Mouse (Mus musculus): ENCODE measurements at regions not wholly inside any gene's neighbourhood (a gene's known extent, or its start where the extent isn't known, plus 50 kb on each side); places are given as distances from the start of the nearest gene placed in this dataset.

DNA sequence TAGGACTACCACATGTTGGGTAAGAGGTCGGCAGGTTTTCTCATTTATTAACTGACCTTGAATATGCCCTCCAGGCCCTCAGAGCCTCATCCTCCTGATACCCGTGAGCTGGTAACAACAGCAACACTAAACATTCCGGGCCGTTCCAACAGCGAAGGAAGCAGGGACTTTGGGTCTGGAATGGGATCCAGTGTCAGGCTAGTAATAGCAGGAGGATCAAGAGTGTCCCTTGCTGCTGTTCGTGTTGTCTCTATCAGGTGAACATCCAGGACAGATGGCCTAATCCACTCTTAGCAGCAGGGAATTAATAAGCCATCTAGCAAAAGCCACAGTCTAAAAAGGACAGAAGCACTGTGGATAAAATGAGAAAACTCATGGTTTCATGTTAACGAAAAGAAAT lies 106.7 kb downstream of the Cpeb2 start:
- ATAC-seq (replicated peaks; ENCODE audit: low FRiP score) = 0 out of 2 replicates have a peak, but pooled peaks have one; percentile 15
- WGBS = 87% methylated on average over 7 of the region's 7 CpGs
- H3K27me3 ChIP-seq (ENCODE audit: control insufficient read depth, insufficient read depth, low read length) = no peaks in the 10 kb centered on the region
- DNase-seq (ENCODE audit: low spot score) = no peak
- H3K4me1 ChIP-seq (replicated peaks; ENCODE audit: control insufficient read depth, insufficient read depth, low read length) = no peaks in the 10 kb centered on the region
- no peaks in the 10 kb centered on the region for H3K36me3 ChIP-seq (ENCODE audit: control insufficient read depth, insufficient read depth, low read length)
- H3K4me2 ChIP-seq (ENCODE audit: low read depth, low read length, severe bottlenecking) = no peak overlapping the region
- no peak overlapping the region for H3K9ac ChIP-seq (ENCODE audit: low read length)
- no peak overlapping the region for H3K27ac ChIP-seq (ENCODE audit: low read depth, low read length)
- no peak overlapping the region for H3K4me3 ChIP-seq (ENCODE audit: low read depth, low read length)
- no peaks in the 10 kb centered on the region for H3K9me3 ChIP-seq (ENCODE audit: control insufficient read depth, low read length)

DNA sequence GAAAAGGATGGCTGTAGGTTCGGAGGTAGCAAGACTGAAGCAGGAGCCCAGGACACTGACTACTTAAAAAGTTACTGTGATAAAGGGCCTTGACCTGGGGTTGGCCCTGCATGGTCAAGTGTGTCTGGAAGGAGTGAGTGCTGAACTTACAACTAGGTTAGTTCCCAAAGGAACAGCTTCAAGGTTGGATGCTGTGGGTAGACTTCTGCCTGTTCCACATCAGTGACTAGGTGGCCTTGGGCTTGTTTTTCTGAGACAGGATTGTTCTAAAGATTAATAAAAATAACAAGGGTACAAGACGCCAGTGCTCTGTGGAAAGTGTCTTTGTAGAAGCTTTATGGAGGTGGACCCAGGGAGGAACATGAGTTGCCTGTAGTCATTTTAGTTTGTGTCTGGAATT lies 108.5 kb downstream of the Cpeb2 start:
- H3K4me1 ChIP-seq (replicated peaks; ENCODE audit: control insufficient read depth, insufficient read depth, low read length) = no peaks in the 10 kb centered on the region

DNA sequence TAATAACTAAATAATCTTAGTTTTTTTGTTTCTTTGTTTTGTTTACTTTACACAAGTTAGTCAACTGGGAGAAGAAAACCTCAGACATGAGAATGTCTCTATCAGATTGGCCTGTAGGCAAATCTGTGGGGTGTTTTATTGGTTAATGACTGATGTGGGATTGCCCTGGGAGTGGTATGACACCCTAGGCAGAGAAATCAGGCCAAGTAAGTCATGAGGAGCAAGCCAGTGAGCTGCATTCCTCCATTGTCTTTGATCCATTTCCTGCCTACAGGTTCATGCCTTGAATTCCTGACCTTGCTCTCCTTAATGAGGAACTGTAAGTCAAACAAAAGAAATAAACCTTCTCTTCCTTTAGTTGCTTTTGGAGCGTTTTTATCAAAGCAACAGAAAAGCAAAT lies 111.5 kb downstream of the Cpeb2 start:
- Histone ChIP-seq H3K4me1 (replicated peaks; ENCODE audit: control insufficient read depth, insufficient read depth, low read length) (no peaks in the 10 kb centered on the region), H3K27ac (ENCODE audit: low read depth, low read length) (no peak overlapping the region), H3K4me3 (ENCODE audit: low read depth, low read length) (no peak overlapping the region), H3K27me3 (ENCODE audit: control insufficient read depth, insufficient read depth, low read length) (no peaks in the 10 kb centered on the region), H3K9ac (ENCODE audit: low read length) (no peak overlapping the region), H3K9me3 (ENCODE audit: control insufficient read depth, low read length) (no peaks in the 10 kb centered on the region), H3K36me3 (ENCODE audit: control insufficient read depth, insufficient read depth, low read length) (no peaks in the 10 kb centered on the region), H3K4me2 (ENCODE audit: low read depth, low read length, severe bottlenecking) (no peak overlapping the region)
- DNase-seq (ENCODE audit: low spot score) (no peak), ATAC-seq (replicated peaks; ENCODE audit: low FRiP score) (no peak)
- WGBS = 85% methylated on average over 1 of the region's 1 CpGs

More for the DNA sequence above, 108.5 kb downstream of the Cpeb2 start:
- no peak overlapping the region for H3K9ac ChIP-seq (ENCODE audit: low read length)
- no peaks in the 10 kb centered on the region for H3K36me3 ChIP-seq (ENCODE audit: control insufficient read depth, insufficient read depth, low read length)
- no peak overlapping the region for H3K27ac ChIP-seq (ENCODE audit: low read depth, low read length)
- no peaks in the 10 kb centered on the region for H3K27me3 ChIP-seq (ENCODE audit: control insufficient read depth, insufficient read depth, low read length)
- H3K4me2 ChIP-seq (ENCODE audit: low read depth, low read length, severe bottlenecking) = no peak overlapping the region
- H3K4me3 ChIP-seq (ENCODE audit: low read depth, low read length) = no peak overlapping the region
- ATAC-seq (replicated peaks; ENCODE audit: low FRiP score) (no peak), DNase-seq (ENCODE audit: low spot score) (no peak)
- 95% methylated on average over 2 of the region's 2 CpGs for WGBS
- no peaks in the 10 kb centered on the region for H3K9me3 ChIP-seq (ENCODE audit: control insufficient read depth, low read length)

DNA sequence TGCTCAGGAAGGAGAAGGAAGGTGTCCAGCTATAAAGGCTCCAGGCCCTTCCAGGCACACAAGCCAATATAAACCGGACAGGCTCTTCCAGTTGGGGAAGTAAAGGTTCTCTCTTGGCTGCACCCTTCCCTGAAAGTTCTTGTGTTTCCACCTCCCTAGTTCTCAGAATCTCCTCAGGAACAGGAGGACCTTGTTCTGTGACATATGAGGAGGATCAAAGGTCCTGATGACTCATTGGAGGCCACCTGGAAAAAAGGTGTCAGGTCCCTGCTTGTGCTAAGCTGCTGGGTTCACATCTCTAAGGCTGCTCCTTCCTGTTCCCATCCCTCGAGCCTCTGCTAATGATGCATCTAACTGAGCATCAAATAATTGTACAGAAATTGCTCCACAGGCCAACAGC lies 118.0 kb downstream of the Cpeb2 start:
- no peak overlapping the region for H3K4me2 ChIP-seq (ENCODE audit: low read depth, low read length, severe bottlenecking)
- no peak for DNase-seq (ENCODE audit: low spot score)
- no peak for ATAC-seq (replicated peaks; ENCODE audit: low FRiP score)
- no peak overlapping the region for H3K9ac ChIP-seq (ENCODE audit: low read length)
- no peaks in the 10 kb centered on the region for H3K27me3 ChIP-seq (ENCODE audit: control insufficient read depth, insufficient read depth, low read length)
- H3K4me3 ChIP-seq (ENCODE audit: low read depth, low read length) = no peak overlapping the region
- no peak overlapping the region for H3K27ac ChIP-seq (ENCODE audit: low read depth, low read length)
- no peaks in the 10 kb centered on the region for H3K36me3 ChIP-seq (ENCODE audit: control insufficient read depth, insufficient read depth, low read length)
- 82% methylated on average over 2 of the region's 2 CpGs for WGBS
- no peaks in the 10 kb centered on the region for H3K9me3 ChIP-seq (ENCODE audit: control insufficient read depth, low read length)
- 0 out of 2 replicates have a peak, but pooled peaks cover 2% of the 10 kb centered on the region for H3K4me1 ChIP-seq (replicated peaks; ENCODE audit: control insufficient read depth, insufficient read depth, low read length)

DNA sequence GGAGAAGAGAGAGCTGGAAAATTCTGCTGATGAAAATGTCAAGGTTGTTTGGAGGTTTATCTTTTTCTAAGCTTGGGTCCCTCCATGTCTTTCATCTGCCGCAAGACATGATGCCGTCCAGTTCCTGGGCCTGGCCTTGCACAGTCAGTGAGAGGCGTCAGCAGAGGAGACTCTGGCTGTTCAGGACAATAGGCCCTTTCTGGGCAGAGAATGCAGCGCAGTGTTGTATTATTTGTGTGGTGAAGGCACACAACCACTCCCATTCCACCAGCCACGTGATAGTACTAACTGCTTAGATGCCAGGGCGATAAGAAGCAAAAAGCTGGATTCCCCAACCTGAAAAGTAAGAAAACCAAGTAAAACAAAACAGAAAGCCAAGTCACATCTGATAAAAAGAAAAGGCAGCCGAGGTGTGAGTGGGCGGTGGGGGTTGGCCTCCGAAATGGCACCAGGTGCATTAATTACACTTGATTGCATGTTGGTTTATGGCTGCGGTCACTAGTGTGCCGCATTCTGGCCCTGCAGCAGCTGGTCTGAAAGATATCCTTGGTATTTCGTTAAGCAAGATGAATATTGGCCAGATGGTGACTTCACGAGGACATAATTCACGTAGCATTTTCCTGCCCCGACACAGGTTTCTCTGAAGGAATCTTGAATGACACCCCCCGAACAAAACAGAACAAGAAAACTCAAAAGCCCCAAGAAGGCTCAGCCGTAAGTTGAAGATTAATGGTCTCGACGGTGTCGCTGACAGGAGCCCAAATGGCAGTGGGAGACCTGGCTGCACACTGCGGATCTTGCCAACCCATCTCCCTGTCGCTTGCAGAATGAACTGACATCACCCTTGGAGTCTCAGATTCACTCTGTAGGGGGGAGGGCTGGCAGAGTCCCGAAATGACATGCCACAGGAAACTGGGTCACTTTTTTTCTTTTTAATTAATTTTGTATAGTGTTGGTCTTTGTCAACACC lies 120.3 kb downstream of the Cpeb2 start:
- Histone ChIP-seq H3K4me2 (ENCODE audit: low read depth, low read length, severe bottlenecking) (no peak overlapping the region), H3K27me3 (ENCODE audit: control insufficient read depth, insufficient read depth, low read length) (no peaks in the 10 kb centered on the region), H3K4me1 (replicated peaks; ENCODE audit: control insufficient read depth, insufficient read depth, low read length) (0 out of 2 replicates have a peak, but pooled peaks cover 2% of the 10 kb centered on the region), H3K9ac (ENCODE audit: low read length) (no peak overlapping the region), H3K36me3 (ENCODE audit: control insufficient read depth, insufficient read depth, low read length) (no peaks in the 10 kb centered on the region), H3K9me3 (ENCODE audit: control insufficient read depth, low read length) (no peaks in the 10 kb centered on the region), H3K27ac (ENCODE audit: low read depth, low read length) (no peak overlapping the region), H3K4me3 (ENCODE audit: low read depth, low read length) (no peak overlapping the region)
- 78% methylated on average over 23 of the region's 23 CpGs for WGBS
- ATAC-seq (replicated peaks; ENCODE audit: low FRiP score) (no peak), DNase-seq (ENCODE audit: low spot score) (no peak)

DNA sequence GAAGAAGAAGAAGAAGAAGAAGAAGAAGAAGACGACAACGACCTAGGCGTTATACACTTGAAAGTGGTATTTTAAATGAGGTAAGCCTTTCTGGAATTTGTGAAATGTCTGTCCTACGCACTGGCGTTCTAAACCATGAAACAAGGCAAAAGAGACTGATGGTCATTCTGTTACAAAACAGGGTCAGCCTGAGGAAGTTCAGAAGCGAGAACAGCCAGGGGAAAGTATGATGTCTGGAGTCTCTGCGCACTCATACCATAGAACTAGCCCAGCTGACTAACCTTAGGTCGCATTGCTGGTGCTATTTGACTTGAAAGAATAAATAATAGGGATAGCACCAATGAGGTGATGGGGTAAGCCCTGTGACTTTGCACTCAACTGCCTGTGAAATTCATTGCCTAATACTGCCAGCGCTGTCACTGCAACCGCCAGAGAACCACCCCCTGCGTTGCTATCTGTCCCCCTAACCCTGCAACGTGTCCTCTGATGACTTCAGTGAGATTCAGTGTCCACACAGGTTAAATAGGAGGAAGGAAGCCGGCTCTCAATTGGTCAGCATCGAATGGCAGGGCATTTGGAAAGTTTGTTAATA lies 121.5 kb downstream of the Cpeb2 start:
- Histone ChIP-seq H3K4me3 (ENCODE audit: low read depth, low read length) (peak overlapping the region; percentile 30), H3K9ac (ENCODE audit: low read length) (peak overlapping the region; percentile 47; the same call in 1 of the 2 replicates), H3K4me1 (replicated peaks; ENCODE audit: control insufficient read depth, insufficient read depth, low read length) (0 out of 2 replicates have a peak, but pooled peaks cover 2% of the 10 kb centered on the region), H3K9me3 (ENCODE audit: control insufficient read depth, low read length) (no peaks in the 10 kb centered on the region), H3K36me3 (ENCODE audit: control insufficient read depth, insufficient read depth, low read length) (no peaks in the 10 kb centered on the region), H3K27me3 (ENCODE audit: control insufficient read depth, insufficient read depth, low read length) (no peaks in the 10 kb centered on the region), H3K4me2 (ENCODE audit: low read depth, low read length, severe bottlenecking) (peak overlapping the region; percentile 55), H3K27ac (ENCODE audit: low read depth, low read length) (no peak overlapping the region)
- no peak for DNase-seq (ENCODE audit: low spot score)
- ATAC-seq (replicated peaks; ENCODE audit: low FRiP score) = peak; percentile 16
- 48% methylated on average over 14 of the region's 14 CpGs for WGBS

DNA sequence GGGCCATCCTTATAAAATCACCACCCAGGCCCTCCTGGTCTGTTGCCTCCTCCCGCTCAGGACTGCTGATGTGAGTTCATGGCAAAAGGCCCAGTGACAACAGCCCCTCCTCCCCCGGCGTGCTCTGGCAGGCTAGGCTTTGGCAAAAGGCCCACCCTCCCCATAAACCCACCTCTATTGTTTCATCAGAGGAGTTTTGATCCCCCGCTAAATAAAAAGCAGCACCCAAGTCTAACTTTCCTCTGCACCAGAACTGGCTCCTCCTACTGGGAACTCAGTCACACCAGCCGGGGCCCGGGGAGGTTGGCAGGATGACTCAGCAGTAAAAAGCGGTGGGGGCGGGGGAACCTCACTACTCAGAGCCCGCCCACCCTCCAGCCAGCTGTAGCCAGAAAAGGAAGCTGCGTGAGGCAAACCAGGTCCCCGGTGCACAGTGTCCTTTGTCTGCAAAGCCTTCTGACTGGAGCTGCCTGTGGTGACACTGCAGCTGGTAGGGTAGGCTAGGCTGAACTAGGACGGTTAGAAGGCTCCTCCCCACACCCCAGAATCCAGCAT lies 122.1 kb downstream of the Cpeb2 start:
- Histone ChIP-seq H3K9me3 (ENCODE audit: control insufficient read depth, low read length) (no peaks in the 10 kb centered on the region), H3K27ac (ENCODE audit: low read depth, low read length) (no peak overlapping the region), H3K4me1 (replicated peaks; ENCODE audit: control insufficient read depth, insufficient read depth, low read length) (0 out of 2 replicates have a peak, but pooled peaks cover 2% of the 10 kb centered on the region), H3K4me3 (ENCODE audit: low read depth, low read length) (peak overlapping the region; percentile 30), H3K36me3 (ENCODE audit: control insufficient read depth, insufficient read depth, low read length) (no peaks in the 10 kb centered on the region), H3K4me2 (ENCODE audit: low read depth, low read length, severe bottlenecking) (peak overlapping the region; percentile 55), H3K9ac (ENCODE audit: low read length) (peak overlapping the region; percentile 47; the same call in 1 of the 2 replicates), H3K27me3 (ENCODE audit: control insufficient read depth, insufficient read depth, low read length) (no peaks in the 10 kb centered on the region)
- WGBS = 4% methylated on average over 12 of the region's 12 CpGs
- ATAC-seq (replicated peaks; ENCODE audit: low FRiP score) (peak; percentile 98), DNase-seq (ENCODE audit: low spot score) (peak; percentile 95)

DNA sequence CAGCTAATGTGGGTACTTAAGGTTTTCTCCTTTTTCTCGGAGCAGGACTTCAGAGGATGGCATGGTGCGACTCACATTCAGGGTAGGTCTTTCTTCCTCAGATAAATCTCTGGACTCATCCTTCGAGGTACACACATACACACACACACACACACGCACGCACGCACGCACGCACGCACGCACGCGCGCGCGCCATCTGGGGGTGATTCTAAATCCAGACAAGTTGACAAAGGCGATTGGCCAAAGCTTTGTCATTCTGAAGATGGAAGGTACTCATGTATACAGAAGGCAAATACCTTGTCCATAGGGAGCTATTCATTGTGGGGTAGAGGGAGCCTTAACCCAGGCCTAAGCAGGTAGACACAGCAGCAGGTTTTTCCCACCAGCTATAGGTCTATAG lies 122.9 kb downstream of the Cpeb2 start:
- DNase-seq (ENCODE audit: low spot score) (no peak), ATAC-seq (replicated peaks; ENCODE audit: low FRiP score) (no peak)
- peak overlapping the region; percentile 55; the same call in 1 of the 2 replicates for H3K4me2 ChIP-seq (ENCODE audit: low read depth, low read length, severe bottlenecking)
- no peaks in the 10 kb centered on the region for H3K27me3 ChIP-seq (ENCODE audit: control insufficient read depth, insufficient read depth, low read length)
- no peak overlapping the region; the same call in 1 of the 2 replicates for H3K27ac ChIP-seq (ENCODE audit: low read depth, low read length)
- no peak overlapping the region for H3K4me3 ChIP-seq (ENCODE audit: low read depth, low read length)
- H3K9ac ChIP-seq (ENCODE audit: low read length) = peak overlapping the region; percentile 47; the same call in 1 of the 2 replicates
- H3K4me1 ChIP-seq (replicated peaks; ENCODE audit: control insufficient read depth, insufficient read depth, low read length) = 0 out of 2 replicates have a peak, but pooled peaks cover 2% of the 10 kb centered on the region
- no peaks in the 10 kb centered on the region for H3K36me3 ChIP-seq (ENCODE audit: control insufficient read depth, insufficient read depth, low read length)
- WGBS = 91% methylated on average over 16 of the region's 16 CpGs
- no peaks in the 10 kb centered on the region for H3K9me3 ChIP-seq (ENCODE audit: control insufficient read depth, low read length)

All from forebrain, embryonic 11.5 days (tissue).